Mouse (Mus musculus) cerebellum, adult 2 months (tissue): ENCODE results near the gene Lmx1b. TPM values are rescaled to one million over a fixed set of nuclear protein-coding genes. Genes with fewer than 3 reads are reported as not detected.

ENCODE experiments used
- DNase-seq, 2 experiments: peaks; one replicate each; pipeline ENCODE4 v3.0.0; 2021
- H3K27ac ChIP-seq: fragments of 200-500 bp; 2 replicates; pipeline ENCODE4 v1.5.1; 2012; ENCODE audit warnings: low read length, control low read depth, inconsistent platforms; ENCODE audit not compliant: insufficient read depth
- H3K27me3 ChIP-seq: fragments of 200-500 bp; 2 replicates; pipeline ENCODE4 v1.6.1; 2012; ENCODE audit warnings: inconsistent platforms, mild to moderate bottlenecking, low read length, moderate library complexity; ENCODE audit not compliant: control insufficient read depth, insufficient read depth
- H3K4me1 ChIP-seq: fragments of 200-500 bp; 2 replicates; pipeline ENCODE4 v1.6.1; 2011; ENCODE audit warnings: low read length; ENCODE audit not compliant: control insufficient read depth, insufficient read depth
- H3K4me3 ChIP-seq: fragments of 200-500 bp; replicated peaks from 2 replicates; pipeline ENCODE3; 2011; ENCODE audit warnings: mild to moderate bottlenecking, low read depth, low read length, control low read depth; ENCODE audit not compliant: insufficient read depth
- CTCF ChIP-seq: fragments of 200-500 bp; IDR thresholded peaks from 2 replicates; pipeline ENCODE4 v1.5.1; 2011; ENCODE audit warnings: low read depth, mild to moderate bottlenecking, control low read depth, low read length, moderate library complexity, borderline replicate concordance; ENCODE audit not compliant: insufficient read depth
- POLR2A ChIP-seq: fragments of 200-500 bp; IDR thresholded peaks from 2 replicates; pipeline ENCODE4 v1.6.1; 2011; ENCODE audit warnings: low read length, control low read depth, borderline replicate concordance; ENCODE audit not compliant: insufficient read depth
- WGBS: fragments of 180-500 bp; shearing (Covaris S2); methylation state at CpG from one replicate; pipeline ENCODE4 v1.1.7; 2018; 5-methylcytosine and 5-hydroxymethylcytosine counted together
- polyA plus RNA-seq: library from polyadenylated mRNA; depleted of rRNA; stranded (reverse); fragments of >200 nt; gene quantifications from 2 replicates; pipeline ENCODE4 v1.2.3, GENCODE M21; 2012

Gene Lmx1b
- polyA plus RNA-seq, 1 experiment, result 0.84 TPM

GRCm38 (mm10) chr2:33581449-33581777 is 58.9 kb downstream of the Lmx1b start:
- Histone ChIP-seq H3K27me3 (no peaks in the 10 kb centered on the region; the same call in 1 of the 2 replicates), H3K4me3 (no peak overlapping the region), H3K4me1 (no peaks in the 10 kb centered on the region), H3K27ac (no peak overlapping the region)
- WGBS, result under 1% methylated on average over 6 of the region's 6 CpGs
- TF ChIP-seq CTCF, result no peak
- no peak for TF ChIP-seq POLR2A
- no peak for DNase-seq

DNA sequence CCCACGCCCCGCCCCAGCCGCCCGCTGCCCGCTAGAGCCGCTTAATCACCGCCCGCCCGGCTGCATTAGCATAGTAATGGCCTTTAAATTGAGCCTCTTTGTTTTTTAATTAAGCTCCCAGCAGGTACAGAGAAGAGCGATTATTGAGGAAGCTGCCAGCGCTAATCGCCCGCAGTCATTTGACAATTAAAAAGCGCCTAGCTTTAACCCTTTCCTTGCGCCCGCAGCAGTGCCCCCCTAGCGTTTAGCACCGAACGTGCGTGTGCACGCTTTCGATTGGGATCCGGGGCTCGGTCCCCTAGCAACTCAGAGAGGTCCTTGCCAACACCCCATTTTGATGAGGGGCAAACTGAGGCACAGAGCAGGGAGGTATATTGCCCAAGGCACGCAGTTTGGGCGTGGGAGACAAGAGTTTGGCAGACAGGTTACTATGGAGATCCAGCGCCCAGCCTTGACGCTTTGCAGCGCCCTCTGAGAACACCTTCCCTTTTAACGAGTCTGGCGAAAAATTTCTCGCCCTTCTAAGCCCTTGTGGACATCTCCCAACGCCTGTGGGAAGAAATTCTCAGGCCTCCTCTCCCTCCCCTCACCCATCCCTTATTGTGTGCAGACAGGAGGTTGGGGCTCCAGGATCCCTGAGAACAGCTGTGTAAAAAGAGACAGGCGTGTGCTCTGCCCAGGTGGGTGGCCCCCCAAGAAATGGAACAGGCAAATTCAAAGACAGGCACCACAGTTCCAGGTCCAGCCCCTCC is 59.4 kb downstream of the Lmx1b start:
- no peaks in the 10 kb centered on the region for H3K4me1 ChIP-seq
- peak overlapping the region; percentile 25 for H3K4me3 ChIP-seq
- TF ChIP-seq POLR2A (no peak), CTCF (no peak)
- H3K27me3 ChIP-seq, result no peaks in the 10 kb centered on the region; the same call in 1 of the 2 replicates
- DNase-seq, result no peak
- WGBS, result 2% methylated on average over 34 of the region's 34 CpGs
- no peak overlapping the region for H3K27ac ChIP-seq

DNA sequence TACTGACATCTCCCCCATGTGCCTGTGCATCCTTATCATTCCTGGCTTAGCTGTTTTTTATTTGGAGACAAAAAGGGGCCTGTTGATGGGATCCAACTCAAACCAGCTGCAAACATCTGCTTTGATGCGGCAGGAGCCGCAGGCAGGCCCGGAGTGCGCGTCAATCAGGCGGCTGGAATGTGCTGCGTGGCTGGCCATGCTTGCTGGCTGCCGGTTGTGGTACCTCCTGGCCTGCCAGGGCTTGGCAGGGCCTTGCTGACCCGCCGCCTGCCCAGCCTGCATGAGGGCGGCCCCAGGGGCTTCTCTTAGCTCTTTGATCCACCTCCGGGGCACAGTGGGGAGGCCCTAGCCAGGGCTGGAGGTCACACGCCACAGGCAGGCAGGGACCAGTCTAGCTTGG is 64.9 kb downstream of the Lmx1b start:
- WGBS, result 38% methylated on average over 13 of the region's 13 CpGs
- Histone ChIP-seq H3K4me1 (no peaks in the 10 kb centered on the region), H3K27me3 (no peaks in the 10 kb centered on the region; the same call in 1 of the 2 replicates), H3K27ac (no peak overlapping the region), H3K4me3 (no peak overlapping the region)
- TF ChIP-seq POLR2A (no peak), CTCF (no peak)
- DNase-seq, result no peak

DNA sequence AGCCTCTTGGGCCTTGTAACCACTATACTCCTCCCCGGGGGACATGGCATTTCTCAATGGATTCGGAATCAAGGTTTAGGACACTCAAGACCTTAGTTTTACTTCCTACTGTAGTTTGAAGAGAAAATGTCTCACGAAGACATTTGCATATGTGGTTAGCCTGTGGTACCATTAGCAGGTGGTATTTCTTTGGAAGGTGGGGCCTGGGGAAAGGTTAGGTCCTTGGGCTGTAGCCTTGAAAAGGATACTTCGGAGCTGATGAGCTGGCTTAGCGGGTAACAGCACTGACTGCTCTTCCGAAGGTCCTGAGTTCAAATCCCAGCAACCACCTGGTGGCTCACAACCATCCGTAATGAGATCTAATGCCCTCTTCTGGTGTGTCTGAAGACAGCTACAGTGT is 67.2 kb downstream of the Lmx1b start:
- WGBS, result 95% methylated on average over 7 of the region's 7 CpGs
- H3K27ac ChIP-seq, result no peak overlapping the region

GRCm38 (mm10) chr2:33571219-33571824 is 69.0 kb downstream of the Lmx1b start:
- Histone ChIP-seq H3K4me3 (no peak overlapping the region), H3K27me3 (no peaks in the 10 kb centered on the region; the same call in 1 of the 2 replicates), H3K4me1 (no peaks in the 10 kb centered on the region), H3K27ac (no peak overlapping the region)
- TF ChIP-seq POLR2A (no peak), CTCF (no peak)
- WGBS, result 13% methylated on average over 16 of the region's 16 CpGs
- no peak for DNase-seq

More for the DNA sequence above, 67.2 kb downstream of the Lmx1b start:
- Histone ChIP-seq H3K4me3 (no peak overlapping the region), H3K4me1 (no peaks in the 10 kb centered on the region), H3K27me3 (no peaks in the 10 kb centered on the region; the same call in 1 of the 2 replicates)
- DNase-seq, result no peak
- TF ChIP-seq POLR2A (no peak), CTCF (no peak)

GRCm38 (mm10) chr2:33569698-33570097 is 70.6 kb downstream of the Lmx1b start:
- no peak overlapping the region for H3K4me3 ChIP-seq
- 24% methylated on average over 10 of the region's 10 CpGs for WGBS
- DNase-seq, result no peak
- H3K27me3 ChIP-seq, result no peaks in the 10 kb centered on the region; the same call in 1 of the 2 replicates
- H3K27ac ChIP-seq, result no peak overlapping the region
- TF ChIP-seq POLR2A (no peak), CTCF (no peak)
- peaks cover 2% of the 10 kb centered on the region; the same call in 1 of the 2 replicates for H3K4me1 ChIP-seq

DNA sequence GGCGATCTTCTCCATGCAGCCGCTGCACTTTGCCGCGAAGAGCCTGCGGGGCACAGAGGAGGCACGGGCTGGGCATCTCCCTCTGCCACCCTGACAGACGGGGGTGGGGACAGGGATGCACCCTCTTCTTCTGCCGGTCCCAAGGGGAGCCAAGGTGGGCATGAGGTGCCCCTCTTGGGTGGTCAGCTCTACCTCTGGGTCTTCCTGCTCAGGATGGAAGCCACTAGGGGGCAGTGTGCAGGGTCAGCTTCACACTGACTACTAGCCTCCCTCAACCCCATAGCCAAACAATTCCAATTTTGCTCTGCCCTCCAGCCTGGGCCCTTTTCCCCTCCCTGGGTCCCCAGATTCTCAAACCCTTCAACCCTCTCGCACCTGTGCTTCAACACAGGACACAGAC is 71.1 kb downstream of the Lmx1b start:
- no peak overlapping the region for H3K27ac ChIP-seq
- no peak for DNase-seq
- H3K27me3 ChIP-seq, result no peaks in the 10 kb centered on the region; the same call in 1 of the 2 replicates
- TF ChIP-seq POLR2A (no peak), CTCF (peak; percentile 48; the same call in 1 of the 2 replicates)
- H3K4me1 ChIP-seq, result peaks cover 4% of the 10 kb centered on the region; the same call in 1 of the 2 replicates
- no peak overlapping the region for H3K4me3 ChIP-seq
- WGBS, result 40% methylated on average over 9 of the region's 9 CpGs

GRCm38 (mm10) chr2:33565886-33566285 is 74.4 kb downstream of the Lmx1b start:
- TF ChIP-seq CTCF, result no peak
- no peak for TF ChIP-seq POLR2A
- no peak for DNase-seq
- Histone ChIP-seq H3K4me3 (no peak overlapping the region), H3K27me3 (no peaks in the 10 kb centered on the region), H3K4me1 (peaks cover 4% of the 10 kb centered on the region; the same call in 1 of the 2 replicates), H3K27ac (no peak overlapping the region)
- 35% methylated on average over 4 of the region's 4 CpGs for WGBS
